Mouse (Mus musculus) embryonic facial prominence, embryonic 11.5 days (tissue): ENCODE data around the gene Cytip. TPM values are rescaled to one million over a fixed set of nuclear protein-coding genes. Genes with fewer than 3 reads are reported as not detected.

Source experiments
- ATAC-seq: fragments of 200-750 bp; cut with Nextera tagmentation; replicated peaks from 2 replicates; pipeline ENCODE4 v1.8.0; 2017; ENCODE audit warnings: low read depth; ENCODE audit not compliant: insufficient number of reproducible peaks, low FRiP score, low TSS enrichment
- DNase-seq: peaks from one replicate; pipeline ENCODE4 v3.0.0-alpha.2; 2015; ENCODE audit warnings: low spot score
- H3K27ac ChIP-seq: fragments of 300-500 bp; sonication (generic); replicated peaks from 2 replicates; pipeline ENCODE4 v1.5.1; 2014; ENCODE audit warnings: mild to moderate bottlenecking, low read depth, low read length, control low read depth
- H3K27me3 ChIP-seq: fragments of 300-500 bp; sonication (generic); 2 replicates; pipeline ENCODE4 v1.6.1; 2014; ENCODE audit warnings: mild to moderate bottlenecking, low read length, moderate library complexity, mixed read lengths; ENCODE audit not compliant: control insufficient read depth, insufficient read depth
- H3K36me3 ChIP-seq: fragments of 300-500 bp; sonication (generic); replicated peaks from 2 replicates; pipeline ENCODE4 v1.6.1; 2014; ENCODE audit warnings: low read depth, mild to moderate bottlenecking, low read length, moderate library complexity, mixed read lengths; ENCODE audit not compliant: control insufficient read depth, insufficient read depth
- H3K4me1 ChIP-seq: fragments of 300-500 bp; sonication (generic); 2 replicates; pipeline ENCODE4 v1.6.1; 2014; ENCODE audit warnings: low read length, mixed read lengths; ENCODE audit not compliant: control insufficient read depth, insufficient read depth
- H3K4me2 ChIP-seq: fragments of 300-500 bp; sonication (generic); 2 replicates; pipeline ENCODE4 v1.6.1; 2014; ENCODE audit warnings: low read depth, mild to moderate bottlenecking, control low read depth, low read length, moderate library complexity
- H3K4me3 ChIP-seq: fragments of 300-500 bp; sonication (generic); 2 replicates; pipeline ENCODE4 v1.5.1; 2014; ENCODE audit warnings: low read depth, low read length, control low read depth
- H3K9ac ChIP-seq: fragments of 300-500 bp; sonication (generic); replicated peaks from 2 replicates; pipeline ENCODE4 v1.6.1; 2014; ENCODE audit warnings: mild to moderate bottlenecking, control low read depth, low read length
- H3K9me3 ChIP-seq: fragments of 300-500 bp; sonication (generic); replicated peaks from 2 replicates; pipeline ENCODE4 v1.6.1; 2016; ENCODE audit warnings: mild to moderate bottlenecking, low read length, inconsistent platforms, mixed read lengths; ENCODE audit not compliant: control insufficient read depth
- WGBS: fragments of 180-500 bp; shearing (Covaris S2); extraction: QIAGEN DNeasy Blood & Tissue Kit; methylation state at CpG from one replicate; pipeline ENCODE4 v1.1.7; 2014; 5-methylcytosine and 5-hydroxymethylcytosine counted together
- polyA plus RNA-seq: library from polyadenylated mRNA; unstranded; fragments of >200 nt; fragmentation: Nextera tagmentation; extraction: Ambion mirVana; gene quantifications from 2 replicates; pipeline ENCODE4 v1.2.1, GENCODE M21; 2014

The Cytip gene
- polyA plus RNA-seq, 1 experiment from 2014 or later = 0.07 TPM

DNA sequence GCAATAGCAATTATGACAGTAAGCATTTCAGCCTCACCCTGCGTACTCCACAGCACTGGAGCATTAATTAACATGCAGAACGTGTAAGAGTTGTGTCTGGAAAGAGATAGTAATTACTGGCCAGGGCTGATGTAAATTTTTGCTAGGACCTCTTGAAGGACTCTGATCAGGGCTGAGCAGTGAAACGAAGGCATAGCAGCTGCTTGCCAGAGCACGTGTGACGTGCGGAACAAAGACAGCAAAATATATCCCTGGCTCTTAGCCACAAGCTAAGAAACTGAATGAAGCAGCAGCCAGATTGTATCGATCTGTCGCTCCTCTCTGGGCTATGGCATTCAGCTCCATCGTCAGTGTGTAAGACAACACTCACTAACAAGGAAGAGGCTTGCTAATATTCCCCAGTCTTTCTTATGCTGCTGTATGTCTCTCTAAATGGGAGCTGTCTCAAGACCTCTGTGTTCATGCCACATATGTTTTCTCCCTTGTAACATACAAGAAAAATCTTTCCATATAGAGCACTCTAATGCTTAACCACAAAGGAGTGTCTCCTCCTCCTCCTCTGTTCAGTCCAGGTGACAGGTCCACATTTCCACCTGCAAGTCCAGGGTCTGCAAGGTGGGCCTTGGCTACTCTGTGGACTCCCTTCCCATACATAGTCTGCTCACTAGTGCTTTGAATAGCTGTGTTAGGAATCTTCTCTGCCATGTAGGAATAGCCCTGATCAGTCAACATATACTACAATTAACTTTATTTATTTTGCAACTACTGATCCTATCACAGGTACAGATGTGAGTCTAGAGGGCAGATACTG lies 20.7 kb downstream of the Cytip start:
- DNase-seq (no peak), ATAC-seq (no peak)
- Histone ChIP-seq H3K36me3 (no peaks in the 10 kb centered on the region), H3K4me2 (no peak overlapping the region), H3K4me3 (no peak overlapping the region), H3K27me3 (no peaks in the 10 kb centered on the region), H3K27ac (no peak overlapping the region), H3K4me1 (no peaks in the 10 kb centered on the region), H3K9ac (no peak overlapping the region), H3K9me3 (no peaks in the 10 kb centered on the region)
- 83% methylated on average over 9 of the region's 9 CpGs for WGBS

DNA sequence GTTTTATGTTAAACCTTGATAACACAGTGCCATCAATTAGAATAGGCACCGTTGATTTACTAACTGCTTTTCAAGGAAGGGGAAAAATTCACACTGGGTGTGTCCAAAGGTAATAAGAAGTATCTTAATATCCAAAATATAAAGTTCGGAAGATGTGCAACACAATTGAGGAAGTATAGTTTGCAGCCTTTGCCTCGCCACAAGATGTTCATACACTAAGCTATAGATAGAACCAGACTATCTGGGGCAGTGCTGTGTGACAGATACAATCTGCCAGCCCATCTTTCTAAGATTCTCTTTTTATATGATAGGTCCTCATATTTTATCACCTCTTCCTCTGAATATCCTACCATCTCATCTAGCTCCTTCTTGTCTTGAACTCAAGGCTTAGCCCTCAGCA lies 22.4 kb downstream of the Cytip start:
- 93% methylated on average over 3 of the region's 3 CpGs for WGBS
- H3K4me3 ChIP-seq = no peak overlapping the region
- no peak overlapping the region for H3K9ac ChIP-seq
- no peaks in the 10 kb centered on the region for H3K36me3 ChIP-seq
- H3K27me3 ChIP-seq = no peaks in the 10 kb centered on the region
- ATAC-seq (no peak), DNase-seq (no peak)
- H3K9me3 ChIP-seq = no peaks in the 10 kb centered on the region
- no peak overlapping the region for H3K4me2 ChIP-seq
- H3K27ac ChIP-seq = no peak overlapping the region
- no peaks in the 10 kb centered on the region for H3K4me1 ChIP-seq

DNA sequence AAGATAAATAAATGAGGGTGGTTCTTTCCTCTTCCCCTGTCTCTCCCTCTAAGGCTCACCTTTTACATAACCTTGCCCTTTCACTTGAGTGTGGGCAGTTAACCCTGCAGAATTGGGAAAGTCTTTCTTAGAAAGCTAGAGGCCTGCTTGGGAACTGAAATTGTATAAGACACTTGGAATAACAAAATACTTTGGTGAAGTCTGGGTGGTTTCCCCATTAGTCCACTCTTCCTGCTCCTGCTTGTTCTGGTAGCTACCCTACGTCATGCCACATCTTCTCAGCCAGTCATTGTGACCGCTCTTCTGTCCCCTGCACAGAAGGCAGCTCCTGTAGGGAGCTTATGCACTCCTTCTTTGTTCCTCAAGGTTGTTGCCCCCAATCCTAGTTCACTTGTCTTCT lies 26.2 kb downstream of the Cytip start:
- H3K9me3 ChIP-seq = no peaks in the 10 kb centered on the region
- WGBS = 80% methylated on average over 2 of the region's 2 CpGs
- H3K4me3 ChIP-seq = no peak overlapping the region
- H3K9ac ChIP-seq = no peak overlapping the region
- H3K27me3 ChIP-seq = no peaks in the 10 kb centered on the region
- DNase-seq = no peak
- H3K4me1 ChIP-seq = no peaks in the 10 kb centered on the region
- H3K4me2 ChIP-seq = no peak overlapping the region
- no peak for ATAC-seq
- no peak overlapping the region for H3K27ac ChIP-seq
- H3K36me3 ChIP-seq = no peaks in the 10 kb centered on the region

DNA sequence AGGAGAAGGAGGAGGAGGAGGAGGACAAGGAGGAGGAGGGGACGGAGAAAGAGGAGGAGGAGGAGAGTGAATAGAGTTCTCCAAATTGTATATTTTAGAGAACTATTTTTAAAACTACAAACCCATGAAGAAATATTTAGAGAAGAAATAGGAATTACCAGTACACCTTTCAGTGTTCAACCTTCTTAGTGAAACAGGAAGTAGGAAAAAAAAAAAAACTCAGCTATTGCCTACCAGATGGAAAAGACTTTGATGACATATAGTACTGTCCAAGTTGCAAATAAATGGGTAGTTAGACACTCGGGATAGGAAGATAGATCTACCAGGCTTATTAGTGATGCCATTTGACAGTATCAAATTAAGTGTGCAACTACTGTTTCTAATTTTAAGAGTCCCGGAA lies 27.7 kb downstream of the Cytip start:
- Histone ChIP-seq H3K9me3 (no peaks in the 10 kb centered on the region), H3K36me3 (no peaks in the 10 kb centered on the region), H3K9ac (no peak overlapping the region), H3K4me3 (no peak overlapping the region), H3K27me3 (no peaks in the 10 kb centered on the region), H3K4me1 (no peaks in the 10 kb centered on the region), H3K27ac (no peak overlapping the region), H3K4me2 (no peak overlapping the region)
- ATAC-seq (no peak), DNase-seq (no peak)
- WGBS = 73% methylated on average over 3 of the region's 3 CpGs

DNA sequence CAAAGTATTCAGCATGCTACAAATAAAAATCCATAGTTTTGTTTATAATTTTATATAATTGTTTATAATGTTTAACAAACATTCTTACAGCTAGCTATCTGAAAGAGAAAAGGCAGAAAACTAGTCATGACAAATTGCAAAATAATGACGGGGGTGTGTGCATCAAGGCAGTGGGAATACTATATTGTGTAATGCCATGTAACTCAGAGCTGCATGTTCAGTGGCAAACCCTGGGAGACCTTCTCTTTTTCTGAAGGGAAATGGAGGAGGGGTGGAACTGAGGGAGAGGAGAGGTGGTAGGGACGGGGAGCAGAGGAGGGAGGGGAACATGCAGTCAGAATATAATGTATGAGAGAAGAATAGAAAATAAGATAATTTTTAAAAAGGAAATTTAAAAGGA lies 28.6 kb downstream of the Cytip start:
- 61% methylated on average over 2 of the region's 2 CpGs for WGBS
- H3K9me3 ChIP-seq = no peaks in the 10 kb centered on the region
- H3K4me2 ChIP-seq = no peak overlapping the region
- ATAC-seq (no peak), DNase-seq (no peak)
- H3K4me3 ChIP-seq = no peak overlapping the region
- H3K4me1 ChIP-seq = no peaks in the 10 kb centered on the region
- H3K36me3 ChIP-seq = no peaks in the 10 kb centered on the region
- H3K9ac ChIP-seq = no peak overlapping the region
- no peaks in the 10 kb centered on the region for H3K27me3 ChIP-seq
- H3K27ac ChIP-seq = no peak overlapping the region

DNA sequence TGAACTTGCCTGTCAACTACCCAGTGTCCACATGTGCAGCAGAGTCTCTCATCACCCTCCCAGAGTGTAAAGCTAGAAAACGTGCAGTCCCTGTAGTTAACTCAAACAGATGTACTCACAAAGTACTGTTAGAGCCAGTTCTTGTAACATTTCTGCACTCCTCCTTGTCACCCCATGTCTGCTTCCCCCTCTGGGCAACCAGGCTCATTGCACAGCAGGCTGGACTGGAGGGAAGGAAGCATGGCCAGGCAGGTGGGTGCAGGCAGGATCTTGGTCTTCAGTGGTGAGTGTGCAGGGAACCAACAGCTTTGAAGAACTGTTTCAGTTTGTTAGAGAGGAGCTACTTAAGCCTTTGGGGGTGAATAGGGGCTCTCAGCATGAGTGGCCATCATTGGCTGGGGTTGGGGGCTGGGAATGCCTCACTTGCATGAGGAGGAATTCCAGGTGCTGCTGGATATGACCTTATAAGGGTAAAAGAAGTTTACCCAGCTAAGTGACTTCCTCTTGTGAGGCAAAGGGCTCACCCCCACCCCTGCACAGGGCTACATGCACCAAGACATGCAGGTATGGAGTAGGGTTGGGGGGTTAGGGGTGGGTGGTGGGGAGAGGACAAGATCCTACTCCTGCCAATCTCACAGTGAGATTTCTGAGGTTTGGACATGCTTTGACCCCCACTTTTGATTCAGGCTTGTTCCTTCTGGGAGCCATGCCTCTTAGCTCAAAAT lies 31.7 kb downstream of the Cytip start:
- Histone ChIP-seq H3K27me3 (no peaks in the 10 kb centered on the region), H3K27ac (no peak overlapping the region), H3K36me3 (no peaks in the 10 kb centered on the region), H3K9ac (no peak overlapping the region), H3K4me3 (no peak overlapping the region), H3K9me3 (no peaks in the 10 kb centered on the region), H3K4me2 (no peak overlapping the region), H3K4me1 (no peaks in the 10 kb centered on the region)
- DNase-seq (no peak), ATAC-seq (no peak)
- 64% methylated on average over 1 of the region's 1 CpGs for WGBS

DNA sequence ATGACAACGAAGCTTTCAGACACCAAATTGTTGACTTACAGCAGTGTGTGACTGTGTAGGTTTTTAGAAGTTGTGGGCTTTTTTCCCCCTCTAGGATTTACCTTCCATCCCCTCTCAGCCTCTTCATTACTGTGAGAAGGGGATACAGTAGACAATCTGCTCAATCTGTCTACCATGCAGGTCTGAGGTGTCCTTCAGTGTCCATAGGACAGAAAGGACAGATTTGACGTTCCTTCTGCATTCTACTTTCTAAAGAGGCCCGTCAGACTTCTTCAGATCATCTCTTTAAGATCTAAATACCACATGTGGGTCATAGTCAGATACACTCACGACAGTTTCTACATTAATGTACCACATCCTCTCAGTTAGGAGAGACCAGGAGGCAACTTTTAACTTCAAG lies 33.5 kb downstream of the Cytip start:
- Histone ChIP-seq H3K27me3 (no peaks in the 10 kb centered on the region), H3K4me2 (no peak overlapping the region), H3K27ac (no peak overlapping the region), H3K4me1 (no peaks in the 10 kb centered on the region), H3K36me3 (no peaks in the 10 kb centered on the region), H3K4me3 (no peak overlapping the region), H3K9ac (no peak overlapping the region), H3K9me3 (no peaks in the 10 kb centered on the region)
- WGBS = 85% methylated on average over 4 of the region's 4 CpGs
- ATAC-seq (no peak), DNase-seq (no peak)

DNA sequence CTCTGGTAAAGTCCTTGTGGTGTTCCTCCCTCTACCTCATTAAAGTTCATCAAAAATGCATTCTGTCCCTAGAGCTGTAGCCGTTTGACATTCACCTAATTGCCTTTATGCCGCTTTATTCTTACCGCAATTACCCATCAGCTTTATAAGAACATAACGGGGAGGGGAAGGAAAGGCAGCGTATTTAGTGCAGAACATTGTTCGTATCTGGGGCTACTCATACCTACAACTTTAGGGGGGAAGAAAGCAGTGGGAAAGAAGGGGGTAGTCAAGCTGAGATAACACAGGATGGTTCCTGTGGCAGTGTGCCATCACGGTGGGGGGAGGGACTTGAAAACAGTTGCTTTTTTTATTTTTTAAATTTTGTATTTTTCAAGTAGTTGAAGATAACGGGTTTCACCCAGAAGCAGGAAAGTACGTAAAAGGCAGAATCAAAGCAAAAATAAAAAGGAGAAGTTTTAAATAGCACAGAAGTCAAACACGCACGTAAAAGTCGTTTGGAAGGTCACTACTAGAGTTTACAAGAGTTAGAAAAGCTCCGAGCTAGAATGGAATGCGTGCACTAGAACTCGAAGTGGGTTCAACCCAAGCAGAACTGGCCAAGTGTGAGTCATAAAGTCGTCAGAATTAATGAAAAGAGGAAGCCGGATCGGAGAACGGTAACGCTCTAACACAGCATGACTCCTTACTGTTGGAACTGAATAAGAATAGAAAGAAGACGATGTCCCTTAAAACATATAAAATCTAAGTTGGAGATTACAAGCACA lies 34.6 kb downstream of the Cytip start:
- no peak overlapping the region for H3K4me2 ChIP-seq

More for the DNA sequence above, 34.6 kb downstream of the Cytip start:
- Histone ChIP-seq H3K4me3 (no peak overlapping the region), H3K4me1 (no peaks in the 10 kb centered on the region), H3K36me3 (no peaks in the 10 kb centered on the region), H3K27me3 (no peaks in the 10 kb centered on the region), H3K9me3 (no peaks in the 10 kb centered on the region), H3K27ac (no peak overlapping the region), H3K9ac (no peak overlapping the region)
- DNase-seq = no peak
- 88% methylated on average over 21 of the region's 21 CpGs for WGBS
- ATAC-seq = no peak
